Mouse (Mus musculus) heart, embryonic 10.5 days (tissue): Measurements from ENCODE around the gene Htra1. TPM values are rescaled to one million over a fixed set of nuclear protein-coding genes. Genes with fewer than 3 reads are reported as not detected.

Experiments
- DNase-seq: peaks from one replicate; pipeline ENCODE4 v3.0.0-alpha.2; 2017; ENCODE audit warnings: low spot score
- H3K27ac ChIP-seq: fragments of 300-500 bp; sonication (generic); 2 replicates; pipeline ENCODE4 v1.5.1; 2016; ENCODE audit warnings: mild to moderate bottlenecking
- H3K27me3 ChIP-seq: fragments of 300-500 bp; sonication (generic); 2 replicates; pipeline ENCODE4 v1.6.1; 2016; ENCODE audit warnings: mild to moderate bottlenecking; ENCODE audit not compliant: poor library complexity, insufficient read depth, severe bottlenecking
- H3K36me3 ChIP-seq: fragments of 300-500 bp; sonication (generic); 2 replicates; pipeline ENCODE4 v1.6.1; 2016; ENCODE audit warnings: mild to moderate bottlenecking, moderate library complexity
- H3K4me1 ChIP-seq: fragments of 300-500 bp; sonication (generic); 2 replicates; pipeline ENCODE4 v1.6.1; 2016; ENCODE audit warnings: mild to moderate bottlenecking
- H3K4me3 ChIP-seq: fragments of 300-500 bp; sonication (generic); 2 replicates; pipeline ENCODE4 v1.5.1; 2016; ENCODE audit warnings: mild to moderate bottlenecking, moderate library complexity
- H3K9me3 ChIP-seq: fragments of 300-500 bp; sonication (generic); 2 replicates; pipeline ENCODE4 v1.6.1; 2016; ENCODE audit warnings: mild to moderate bottlenecking, moderate library complexity
- WGBS: fragments of 180-500 bp; shearing (Covaris S2); methylation state at CpG from one replicate; pipeline ENCODE4 v1.1.7; 2016; 5-methylcytosine and 5-hydroxymethylcytosine counted together
- polyA plus RNA-seq: library from polyadenylated mRNA; unstranded; fragments of >200 nt; fragmentation: Nextera tagmentation; extraction: Ambion mirVana; gene quantifications from 2 replicates; pipeline ENCODE4 v1.2.1, GENCODE M21; 2016

The Htra1 gene
- polyA plus RNA-seq, 1 experiment from 2014 or later, result 7.7 TPM

- peaks cover 7% of the 10 kb centered on the region; the same call in 1 of the 2 replicates for H3K27me3 ChIP-seq
- 0 out of 2 replicates have a peak, but pooled peaks cover 3% of the 10 kb centered on the region for H3K36me3 ChIP-seq
- WGBS, result 36% methylated on average over 5 of the region's 5 CpGs
- no peaks in the 10 kb centered on the region for H3K9me3 ChIP-seq
- DNase-seq, result peak; percentile 89
- no peak overlapping the region for H3K4me3 ChIP-seq
- peak overlapping the region; percentile 71 for H3K27ac ChIP-seq
- H3K4me1 ChIP-seq, result peaks cover 52% of the 10 kb centered on the region
Observed at GRCm38 (mm10) chr7:130977794-130978521, 42.0 kb downstream of the Htra1 start.

- Histone ChIP-seq H3K36me3 (0 out of 2 replicates have a peak, but pooled peaks cover 3% of the 10 kb centered on the region), H3K4me3 (no peak overlapping the region), H3K27me3 (peaks cover 7% of the 10 kb centered on the region; the same call in 1 of the 2 replicates), H3K27ac (peak overlapping the region; percentile 52; the same call in 1 of the 2 replicates), H3K4me1 (peaks cover 57% of the 10 kb centered on the region), H3K9me3 (no peaks in the 10 kb centered on the region)
- 32% methylated on average over 1 of the region's 1 CpGs for WGBS
- DNase-seq, result no peak
Observed at GRCm38 (mm10) chr7:130978545-130978944, 42.6 kb downstream of the Htra1 start.

GRCm38 (mm10) chr7:130980130-130980529 is 44.2 kb downstream of the Htra1 start:
- Histone ChIP-seq H3K9me3 (no peaks in the 10 kb centered on the region), H3K27me3 (peaks cover 7% of the 10 kb centered on the region; the same call in 1 of the 2 replicates), H3K36me3 (no peaks in the 10 kb centered on the region), H3K4me3 (no peak overlapping the region), H3K4me1 (peaks cover 62% of the 10 kb centered on the region), H3K27ac (no peak overlapping the region)
- 82% methylated on average over 5 of the region's 5 CpGs for WGBS
- DNase-seq, result no peak

GRCm38 (mm10) chr7:130982371-130982770 is 46.5 kb downstream of the Htra1 start:
- peak; percentile 87 for DNase-seq
- Histone ChIP-seq H3K4me3 (no peak overlapping the region), H3K27ac (peak overlapping the region; percentile 57)

GRCm38 (mm10) chr7:130982881-130983280 is 47.0 kb downstream of the Htra1 start:
- peak overlapping the region; percentile 57 for H3K27ac ChIP-seq
- H3K27me3 ChIP-seq, result peaks cover 7% of the 10 kb centered on the region; the same call in 1 of the 2 replicates
- no peaks in the 10 kb centered on the region for H3K9me3 ChIP-seq
- H3K4me1 ChIP-seq, result peaks cover 44% of the 10 kb centered on the region
- H3K36me3 ChIP-seq, result no peaks in the 10 kb centered on the region
- H3K4me3 ChIP-seq, result no peak overlapping the region
- WGBS, result 63% methylated on average over 3 of the region's 3 CpGs
- DNase-seq, result no peak

More at GRCm38 (mm10) chr7:130982371-130982770, 46.5 kb downstream of the Htra1 start:
- H3K27me3 ChIP-seq, result peaks cover 7% of the 10 kb centered on the region; the same call in 1 of the 2 replicates
- WGBS, result 22% methylated on average over 4 of the region's 4 CpGs
- no peaks in the 10 kb centered on the region for H3K36me3 ChIP-seq
- H3K4me1 ChIP-seq, result peaks cover 47% of the 10 kb centered on the region
- H3K9me3 ChIP-seq, result no peaks in the 10 kb centered on the region

- H3K36me3 ChIP-seq, result no peaks in the 10 kb centered on the region
- 91% methylated on average over 7 of the region's 7 CpGs for WGBS
- peaks cover 7% of the 10 kb centered on the region; the same call in 1 of the 2 replicates for H3K27me3 ChIP-seq
- H3K4me3 ChIP-seq, result no peak overlapping the region
- no peaks in the 10 kb centered on the region for H3K9me3 ChIP-seq
- no peak for DNase-seq
- H3K27ac ChIP-seq, result no peak overlapping the region
- H3K4me1 ChIP-seq, result peaks cover 44% of the 10 kb centered on the region
Observed at GRCm38 (mm10) chr7:130984294-130984693, 48.4 kb downstream of the Htra1 start.

- Histone ChIP-seq H3K36me3 (no peaks in the 10 kb centered on the region), H3K9me3 (no peaks in the 10 kb centered on the region), H3K4me1 (peaks cover 42% of the 10 kb centered on the region), H3K4me3 (no peak overlapping the region), H3K27me3 (peaks cover 3% of the 10 kb centered on the region; the same call in 1 of the 2 replicates), H3K27ac (no peak overlapping the region)
- DNase-seq, result no peak
- 83% methylated on average over 12 of the region's 12 CpGs for WGBS
Observed at GRCm38 (mm10) chr7:130985193-130985592, 49.3 kb downstream of the Htra1 start.

- peaks cover 41% of the 10 kb centered on the region for H3K4me1 ChIP-seq
- H3K9me3 ChIP-seq, result no peaks in the 10 kb centered on the region
- DNase-seq, result no peak
- H3K4me3 ChIP-seq, result no peak overlapping the region
- H3K27me3 ChIP-seq, result no peaks in the 10 kb centered on the region
- 75% methylated on average over 3 of the region's 3 CpGs for WGBS
- no peaks in the 10 kb centered on the region for H3K36me3 ChIP-seq
- no peak overlapping the region for H3K27ac ChIP-seq
Observed at GRCm38 (mm10) chr7:130985716-130986115, 49.8 kb downstream of the Htra1 start.

GRCm38 (mm10) chr7:130988146-130988545 is 52.2 kb downstream of the Htra1 start:
- no peak for DNase-seq
- Histone ChIP-seq H3K4me3 (no peak overlapping the region), H3K4me1 (peaks cover 20% of the 10 kb centered on the region), H3K27me3 (no peaks in the 10 kb centered on the region), H3K27ac (0 out of 2 replicates have a peak overlapping the region, but pooled peaks have one; percentile 47), H3K36me3 (no peaks in the 10 kb centered on the region), H3K9me3 (no peaks in the 10 kb centered on the region)
- WGBS, result 47% methylated on average over 5 of the region's 5 CpGs

GRCm38 (mm10) chr7:130989371-130989770 is 53.5 kb downstream of the Htra1 start:
- no peaks in the 10 kb centered on the region for H3K9me3 ChIP-seq
- no peaks in the 10 kb centered on the region for H3K36me3 ChIP-seq
- no peaks in the 10 kb centered on the region for H3K27me3 ChIP-seq
- H3K4me3 ChIP-seq, result no peak overlapping the region
- 58% methylated on average over 3 of the region's 3 CpGs for WGBS
- H3K27ac ChIP-seq, result no peak overlapping the region
- DNase-seq, result no peak
- H3K4me1 ChIP-seq, result peaks cover 11% of the 10 kb centered on the region

GRCm38 (mm10) chr7:130991174-130991789 is 55.4 kb downstream of the Htra1 start:
- 78% methylated on average over 13 of the region's 13 CpGs for WGBS
- Histone ChIP-seq H3K9me3 (no peaks in the 10 kb centered on the region), H3K4me3 (no peak overlapping the region), H3K27me3 (no peaks in the 10 kb centered on the region), H3K4me1 (peaks cover 11% of the 10 kb centered on the region), H3K27ac (no peak overlapping the region), H3K36me3 (no peaks in the 10 kb centered on the region)
- DNase-seq, result no peak

- WGBS, result 44% methylated on average over 8 of the region's 8 CpGs
- no peaks in the 10 kb centered on the region for H3K27me3 ChIP-seq
- no peak for DNase-seq
- H3K4me3 ChIP-seq, result no peak overlapping the region
- H3K36me3 ChIP-seq, result no peaks in the 10 kb centered on the region
- no peaks in the 10 kb centered on the region for H3K4me1 ChIP-seq
- no peak overlapping the region for H3K27ac ChIP-seq
- H3K9me3 ChIP-seq, result no peaks in the 10 kb centered on the region
Observed at GRCm38 (mm10) chr7:130993907-130994306, 58.0 kb downstream of the Htra1 start.
